Mouse (Mus musculus): ENCODE measurements around the gene Rcc1l.

The Rcc1l gene

GRCm38 (mm10) chr5:134105829-134106228 is 70.7 kb downstream of the Rcc1l start:
- DNase-seq = no peak

- peak; percentile 91 for DNase-seq
Observed at GRCm38 (mm10) chr5:134102720-134103119, 73.9 kb downstream of the Rcc1l start.

GRCm38 (mm10) chr5:134101883-134102282 is 74.7 kb downstream of the Rcc1l start:
- DNase-seq = peak; percentile 92

- no peak for DNase-seq
Observed at GRCm38 (mm10) chr5:134101322-134101721, 75.3 kb downstream of the Rcc1l start.

GRCm38 (mm10) chr5:134100232-134100771 is 76.3 kb downstream of the Rcc1l start:
- DNase-seq = peak; percentile 94

GRCm38 (mm10) chr5:134099496-134100211 is 76.9 kb downstream of the Rcc1l start, which contains the start of gene Castor2:
Gene Castor2 (plus strand): TSS chr5:134099711.
- DNase-seq = peak; percentile 99

GRCm38 (mm10) chr5:134098976-134099375 is 77.6 kb downstream of the Rcc1l start:
- peak; percentile 95 for DNase-seq

GRCm38 (mm10) chr5:134098341-134098902 is 78.2 kb downstream of the Rcc1l start:
- DNase-seq = no peak
